ENCODE assay signal across 13 mouse cellular contexts in the genomic region with DNA sequence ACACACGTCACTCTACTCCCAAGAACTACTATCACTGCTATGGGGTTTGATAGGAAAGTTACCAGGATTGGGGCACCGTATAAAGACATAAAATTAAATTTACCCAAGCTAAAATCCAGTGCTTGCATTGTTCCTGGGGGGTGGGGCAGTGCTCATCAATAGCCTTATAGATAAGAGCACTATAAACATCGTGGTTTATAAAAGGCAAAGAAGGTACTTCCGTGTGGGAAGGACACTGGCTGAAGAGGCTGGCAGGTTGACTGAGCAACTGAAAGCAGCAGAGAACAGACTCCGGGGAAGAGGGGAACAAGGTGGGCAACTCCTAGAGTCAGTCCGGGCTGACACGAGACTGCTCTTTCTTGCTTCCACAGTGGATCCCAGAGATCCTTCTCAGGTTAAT.
"Had no signal": no experiment of that assay in that cellular context is flagged by ENCODE, and none has a peak within 500 bp of the region (broad histone marks: within the 10 kb centered on the region; RNA-seq: fewer than 3 reads in every experiment).

No protein-coding gene starts in this region.

- H3K4me3 ChIP-seq: layer of hippocampus, adult 2 months; limb, embryonic 13.5 days; liver, embryonic 15.5 days; midbrain, embryonic 10.5 days; neural tube, embryonic 13.5 days had no signal

- H3K9me3 ChIP-seq: limb, embryonic 13.5 days; liver, embryonic 15.5 days; neural tube, embryonic 13.5 days had no signal

- H3K27me3 ChIP-seq: limb, embryonic 13.5 days; liver, embryonic 15.5 days; neural tube, embryonic 13.5 days had no signal

- H3K36me3 ChIP-seq: limb, embryonic 13.5 days; liver, embryonic 15.5 days; neural tube, embryonic 13.5 days had no signal

- H3K27ac ChIP-seq: limb, embryonic 13.5 days; liver, embryonic 15.5 days; midbrain, embryonic 10.5 days had no signal

- DNase-seq: kidney, postnatal 10 days; kidney, postnatal 4 days; lung, adult 2 months; lung, postnatal 10 days; lung, postnatal 4 days; right cerebral cortex, postnatal 14 days; thymus, postnatal 36 days had no signal

- H3K9ac ChIP-seq: limb, embryonic 13.5 days; liver, embryonic 15.5 days; neural tube, embryonic 13.5 days had no signal

- H3K4me2 ChIP-seq: limb, embryonic 13.5 days; liver, embryonic 11.5 days; liver, embryonic 15.5 days; neural tube, embryonic 13.5 days had no signal
